Mouse (Mus musculus) embryonic fibroblast, embryonic 13.5 days (primary cell): ENCODE measurements around the gene Anxa4.

Experiments
- CTCF ChIP-seq: IDR thresholded peaks from 2 replicates; pipeline ENCODE4 v1.5.1; 2011; ENCODE audit warnings: mild to moderate bottlenecking, control low read depth, low read length, moderate library complexity, borderline replicate concordance; ENCODE audit not compliant: insufficient read depth
- POLR2A ChIP-seq: IDR thresholded peaks from 2 replicates; pipeline ENCODE4 v1.6.1; 2011; ENCODE audit warnings: low read depth, mild to moderate bottlenecking, control low read depth, low read length, moderate library complexity

- TF ChIP-seq CTCF (no peak), POLR2A (no peak)
Measured at GRCm38 (mm10) chr6:86823824-86824223, 30.4 kb upstream of the Anxa4 start.
